Mouse (Mus musculus) ES-E14 (cell line): ENCODE results near the gene Kcnh6. TPM values are rescaled to one million over a fixed set of nuclear protein-coding genes. Genes with fewer than 3 reads are reported as not detected.

Experiments
- DNase-seq: peaks from one replicate; pipeline ENCODE4 v3.0.0-alpha.2; 2013; ENCODE audit warnings: low read depth, low spot score
- H3K27ac ChIP-seq: 2 replicates; pipeline ENCODE4 v1.5.1; 2012; ENCODE audit warnings: low read depth, mild to moderate bottlenecking, low read length, moderate library complexity, mixed read lengths; ENCODE audit not compliant: poor library complexity, insufficient read depth, severe bottlenecking
- H3K36me3 ChIP-seq: 2 replicates; pipeline ENCODE4 v1.6.1; 2012; ENCODE audit warnings: mild to moderate bottlenecking, low read length, moderate library complexity, mixed read lengths; ENCODE audit not compliant: control insufficient read depth, poor library complexity, insufficient read depth, severe bottlenecking
- H3K4me1 ChIP-seq, 2 experiments: fragments of 150-350 bp in 1 of 2; sonication (generic) in 1 of 2; 2 replicates each; pipeline ENCODE4 v1.6.1; 2012; ENCODE audit warnings: low read length in 2 of 2, mild to moderate bottlenecking in 1 of 2, mixed read lengths in 1 of 2; ENCODE audit not compliant: control insufficient read depth in 2 of 2, insufficient read depth in 2 of 2, poor library complexity in 1 of 2
- H3K4me3 ChIP-seq, 2 experiments: fragments of 150-350 bp in 1 of 2; sonication (generic) in 1 of 2; 2 replicates each; pipeline ENCODE4 v1.5.1; 2012; ENCODE audit warnings: low read length in 2 of 2, low read depth in 1 of 2, mild to moderate bottlenecking in 1 of 2, mixed read lengths in 1 of 2; ENCODE audit not compliant: insufficient read depth in 1 of 2, poor library complexity in 1 of 2, severe bottlenecking in 1 of 2
- H3K9ac ChIP-seq: 2 replicates; pipeline ENCODE4 v1.6.1; 2012; ENCODE audit warnings: low read depth, mild to moderate bottlenecking, low read length, mixed read lengths; ENCODE audit not compliant: poor library complexity, insufficient read depth, severe bottlenecking
- H3K9me3 ChIP-seq: fragments of 150-350 bp; sonication (generic); 2 replicates; pipeline ENCODE4 v1.6.1; 2012; ENCODE audit warnings: low read depth, mild to moderate bottlenecking, low read length; ENCODE audit not compliant: control insufficient read depth, insufficient read depth
- ZC3H11A ChIP-seq: IDR thresholded peaks from 2 replicates; pipeline ENCODE4 v1.6.1; 2012; ENCODE audit warnings: low read depth, mild to moderate bottlenecking, inconsistent platforms, low read length, borderline replicate concordance
- ZNF384 ChIP-seq: IDR thresholded peaks from 2 replicates; pipeline ENCODE4 v1.6.1; 2012; ENCODE audit warnings: low read depth, low read length, inconsistent platforms
- in situ Hi-C, 2 experiments: fragments of 600-800 bp; cut with MboI; formaldehyde crosslinking; loops; one replicate each; pipeline ENCODE4 v1.15.1; 2025; ENCODE audit warnings: low sequenced_read_pairs in 2 of 2, inconsistent platforms in 1 of 2; ENCODE audit not compliant: unreplicated experiment in 2 of 2
- total RNA-seq: library from RNA; depleted of rRNA; stranded (reverse); fragments of 300-350 nt; gene quantifications from 2 replicates; pipeline ENCODE4 v1.2.3, GENCODE M21; 2012; rRNA removed

Kcnh6 gene
- total RNA-seq, 1 experiment, result 1.5 TPM

DNA sequence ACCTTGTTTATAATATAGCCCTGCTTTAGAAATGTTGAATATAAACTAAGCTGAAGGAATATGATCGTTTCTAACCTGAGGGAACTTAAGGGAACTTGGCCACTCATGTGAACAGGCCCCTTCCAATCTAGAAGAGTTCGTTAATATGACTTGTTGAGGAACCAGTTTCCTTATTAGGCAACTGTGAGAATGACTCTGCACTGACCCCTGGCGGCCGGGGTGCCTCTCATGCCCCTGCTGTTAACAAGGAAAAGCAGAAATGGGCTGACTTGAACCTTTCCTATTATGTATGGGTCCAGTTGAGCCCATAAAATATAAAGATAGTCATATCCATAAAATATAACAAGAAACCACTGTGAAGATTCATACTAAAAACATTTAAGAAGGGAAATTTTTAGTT lies 68.4 kb downstream of the Kcnh6 start:
- Histone ChIP-seq H3K4me3 (no peak overlapping the region), H3K9ac (no peak overlapping the region), H3K36me3 (peaks cover 4% of the 10 kb centered on the region; the same call in 1 of the 2 replicates), H3K4me1 (no peaks in the 10 kb centered on the region), H3K27ac (no peak overlapping the region), H3K9me3 (no peaks in the 10 kb centered on the region)
- in situ Hi-C loops, result no loop called here
- TF ChIP-seq ZNF384 (no peak), ZC3H11A (peak; percentile 35; the same call in 1 of the 2 replicates)
- DNase-seq, result peak; percentile 50

Other genes with a start within 250 kb of the Kcnh6 start
- gene Cyb561, start 54.8 kb upstream of the Kcnh6 start, total RNA-seq, result 14.7 and 28.6 TPM in 2 replicates
- gene Ace, start 40.2 kb upstream of the Kcnh6 start, total RNA-seq, result 1.2 and 1.4 TPM in 2 replicates
- gene Ace3, start 13.4 kb upstream of the Kcnh6 start, total RNA-seq, result not detected in 2 replicates
- gene Dcaf7, start 28.7 kb downstream of the Kcnh6 start, total RNA-seq, result 23.0 and 30.3 TPM in 2 replicates
- gene Taco1, start 57.9 kb downstream of the Kcnh6 start, total RNA-seq, result 12.6 and 17.4 TPM in 2 replicates
- gene Map3k3, start 76.5 kb downstream of the Kcnh6 start, total RNA-seq, result 38.2 and 43.7 TPM in 2 replicates
- not detected in 2 replicates for gene Gm10840, start 152.7 kb downstream of the Kcnh6 start, total RNA-seq
- gene Limd2, start 152.7 kb downstream of the Kcnh6 start, total RNA-seq, result 20.3 and 30.9 TPM in 2 replicates
- 14.5 and 24.0 TPM in 2 replicates for gene Strada, start 194.0 kb downstream of the Kcnh6 start, total RNA-seq
- gene Ccdc47, start 208.2 kb downstream of the Kcnh6 start, total RNA-seq, result 82.3 and 91.2 TPM in 2 replicates
- 48.2 and 64.3 TPM in 2 replicates for gene Ddx42, start 208.8 kb downstream of the Kcnh6 start, total RNA-seq
- 304 and 403 TPM in 2 replicates for gene Ftsj3, start 248.0 kb downstream of the Kcnh6 start, total RNA-seq
- 161 and 263 TPM in 2 replicates for gene Psmc5, start 248.0 kb downstream of the Kcnh6 start, total RNA-seq